9 mouse cellular contexts compared by ENCODE assay signal in the genomic region with DNA sequence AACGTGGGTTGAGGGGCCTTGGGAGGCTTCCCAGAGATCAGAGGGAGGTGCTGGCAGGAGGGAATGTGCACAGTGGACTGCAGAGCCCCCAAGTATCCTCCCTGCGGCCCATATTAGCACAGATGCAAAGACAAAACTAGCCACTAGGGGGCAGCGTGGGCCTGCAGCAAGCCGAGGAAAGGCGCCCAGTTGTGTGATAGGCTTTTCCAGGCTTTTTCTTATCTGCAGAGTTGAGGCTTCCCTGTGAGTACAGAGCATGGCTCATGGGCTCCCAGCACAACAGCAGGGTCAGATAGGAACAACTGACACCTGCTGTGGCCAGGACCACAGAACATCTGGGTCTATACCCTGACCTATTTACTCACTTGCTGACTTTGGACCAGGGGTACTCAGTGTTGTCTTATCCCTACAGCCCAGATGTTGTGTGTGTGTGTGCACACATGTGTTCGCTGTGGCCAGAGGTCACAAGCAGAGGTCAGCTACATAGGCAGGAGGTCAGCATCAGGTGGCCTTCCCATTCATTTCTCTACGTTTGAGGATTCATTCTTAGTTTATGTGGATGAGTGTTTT. TPM values are rescaled to one million over a fixed set of nuclear protein-coding genes. Genes with fewer than 3 reads are reported as not detected.
A peak's percentile ranks its signal among the peaks of the same experiment; 100 is the strongest.
DNase-seq lines count a peak whose midpoint lies in the region; ATAC-seq lines count a peak whose summit lies in the region.
"Had no signal": no experiment of that assay in that cellular context is flagged by ENCODE, and none has a peak within 500 bp of the region (broad histone marks: within the 10 kb centered on the region; RNA-seq: fewer than 3 reads in every experiment).

No protein-coding gene starts in this region.

- DNase-seq in NIH3T3 (ENCODE audit: low read depth) = peak; percentile 91
- DNase-seq in cerebellum, postnatal 10 days = peak; percentile 94 to 97
- DNase-seq in frontal cortex, postnatal 36 days (ENCODE audit: low spot score in 2 of 2) = peak; percentile 82 to 83
- peak; percentile 94 for DNase-seq in hindbrain, embryonic 14.5 days (ENCODE audit: low spot score)
- DNase-seq in layer of hippocampus, postnatal 36 days = peak; percentile 78 to 82
- peak; percentile 74 for DNase-seq in retina, postnatal 7 days (ENCODE audit: low read depth, low spot score)
- peak; percentile 56 to 62 for DNase-seq in urinary bladder, adult 18-20 months (ENCODE audit: low spot score in 2 of 2)

- H3K27me3 ChIP-seq in hindbrain, embryonic 14.5 days (ENCODE audit: control insufficient read depth, insufficient read depth, low read length) = no peaks in the 10 kb centered on the region

- peak; percentile 62 for ATAC-seq in hindbrain, embryonic 14.5 days (ENCODE audit: low FRiP score)
- peak; percentile 87 for ATAC-seq in megakaryocyte, adult 5-6 weeks (ENCODE audit: poor library complexity, severe bottlenecking)

- peaks cover 66% of the 10 kb centered on the region for H3K36me3 ChIP-seq in hindbrain, embryonic 14.5 days (replicated peaks; ENCODE audit: control insufficient read depth, insufficient read depth)

- no peaks in the 10 kb centered on the region for H3K4me1 ChIP-seq in hindbrain, embryonic 14.5 days (replicated peaks; ENCODE audit: control insufficient read depth, insufficient read depth, low read length)

- H3K9ac ChIP-seq in hindbrain, embryonic 14.5 days = no peak overlapping the region

- H3K27ac ChIP-seq in hindbrain, embryonic 14.5 days = no peak overlapping the region
- H3K27ac ChIP-seq: macrophage had no signal

- no peaks in the 10 kb centered on the region for H3K9me3 ChIP-seq in hindbrain, embryonic 14.5 days (ENCODE audit: control insufficient read depth, low read length)

- H3K4me2 ChIP-seq in hindbrain, embryonic 14.5 days (replicated peaks) = no peak overlapping the region

- 24% methylated on average over 7 of the region's 7 CpGs for WGBS in hindbrain, embryonic 14.5 days

- H3K4me3 ChIP-seq in hindbrain, embryonic 14.5 days (replicated peaks; ENCODE audit: low read length) = no peak overlapping the region

RNA-seq across cellular contexts. Expression of gene Bola3, which starts 7.7 kb away (rescaled TPM):
- polyA plus RNA-seq in hindbrain, embryonic 14.5 days (2014; fragmentation: Nextera tagmentation; extraction: Ambion mirVana) = 60.3 and 61.5 TPM in 2 replicates
- 10 to 100 TPM; 51.1 to 55.5 TPM for total RNA-seq in layer of hippocampus, postnatal 36 days (2021)
- total RNA-seq in megakaryocyte, adult 5-6 weeks (2015) = 33.8 and 35.8 TPM in 2 replicates
- total RNA-seq in megakaryocyte, adult 5-6 weeks (2017) = 22.6 and 23.5 TPM in 2 replicates

RNA-seq across cellular contexts. Expression of gene Mob1a, which starts 30.8 kb away (rescaled TPM):
- polyA plus RNA-seq in hindbrain, embryonic 14.5 days (2014; fragmentation: Nextera tagmentation; extraction: Ambion mirVana) = 27.8 and 30.6 TPM in 2 replicates
- total RNA-seq in layer of hippocampus, postnatal 36 days (2021) = 10 to 100 TPM; 21.6 to 21.7 TPM
- total RNA-seq in megakaryocyte, adult 5-6 weeks (2015) = 163 and 172 TPM in 2 replicates
- total RNA-seq in megakaryocyte, adult 5-6 weeks (2017) = 250 and 263 TPM in 2 replicates

RNA-seq across cellular contexts. Expression of gene Mthfd2, which starts 30.9 kb away (rescaled TPM):
- polyA plus RNA-seq in hindbrain, embryonic 14.5 days (2014; fragmentation: Nextera tagmentation; extraction: Ambion mirVana) = 30.4 and 35.7 TPM in 2 replicates
- total RNA-seq in layer of hippocampus, postnatal 36 days (2021) = 1 to 10 TPM; 6.1 to 6.7 TPM
- 33.8 and 35.7 TPM in 2 replicates for total RNA-seq in megakaryocyte, adult 5-6 weeks (2015)
- total RNA-seq in megakaryocyte, adult 5-6 weeks (2017) = 37.8 and 39.7 TPM in 2 replicates

Comparison
In these comparisons a context has a peak if more than half of its experiments do, and no peak if none do; other contexts are left out.
1. RNA of gene Mob1a, which starts 30.8 kb away (total RNA-seq): 163 to 263 TPM in megakaryocyte, adult 5-6 weeks; 21.6 to 21.7 TPM in layer of hippocampus, postnatal 36 days; every median in the first group is over 4 times any median in the second.
2. RNA of gene Mthfd2, which starts 30.9 kb away (total RNA-seq): 33.8 to 39.7 TPM in megakaryocyte, adult 5-6 weeks; 6.1 to 6.7 TPM in layer of hippocampus, postnatal 36 days; every median in the first group is over 4 times any median in the second.
3. Peak in every context shown above with its lines, with median percentiles within 50 percentile points of each other: DNase-seq.